Mouse (Mus musculus) stomach, embryonic 14.5 days (tissue): ENCODE measurements around the gene Dhrs7b. TPM values are rescaled to one million over a fixed set of nuclear protein-coding genes. Genes with fewer than 3 reads are reported as not detected.

Experiments
- ATAC-seq: fragments of 200-750 bp; cut with Nextera tagmentation; 2 replicates; pipeline ENCODE4 v1.8.0; 2017; ENCODE audit warnings: low read depth, moderate TSS enrichment; ENCODE audit not compliant: insufficient number of reproducible peaks, insufficient read depth, low FRiP score
- H3K27ac ChIP-seq: fragments of 300-500 bp; sonication (generic); 2 replicates; pipeline ENCODE4 v1.5.1; 2014; ENCODE audit warnings: mild to moderate bottlenecking, low read length, moderate library complexity, mixed read lengths
- H3K27me3 ChIP-seq: fragments of 300-500 bp; sonication (generic); 2 replicates; pipeline ENCODE4 v1.6.1; 2014; ENCODE audit warnings: low read length, control low read depth, mixed read lengths; ENCODE audit not compliant: control insufficient read depth, insufficient read depth
- H3K36me3 ChIP-seq: fragments of 300-500 bp; sonication (generic); 2 replicates; pipeline ENCODE4 v1.6.1; 2014; ENCODE audit warnings: mild to moderate bottlenecking, control low read depth, low read length, moderate library complexity, mixed read lengths; ENCODE audit not compliant: control insufficient read depth, insufficient read depth
- H3K4me1 ChIP-seq: fragments of 300-500 bp; sonication (generic); 2 replicates; pipeline ENCODE4 v1.6.1; 2014; ENCODE audit warnings: low read length, control low read depth, mixed read lengths; ENCODE audit not compliant: control insufficient read depth, insufficient read depth
- H3K4me2 ChIP-seq: fragments of 300-500 bp; sonication (generic); replicated peaks from 2 replicates; pipeline ENCODE4 v1.6.1; 2014; ENCODE audit warnings: low read depth, low read length, control low read depth
- H3K4me3 ChIP-seq: fragments of 300-500 bp; sonication (generic); 2 replicates; pipeline ENCODE4 v1.5.1; 2014; ENCODE audit warnings: low read depth, low read length, control low read depth
- H3K9ac ChIP-seq: fragments of 300-500 bp; sonication (generic); replicated peaks from 2 replicates; pipeline ENCODE4 v1.6.1; 2014; ENCODE audit warnings: low read depth, mild to moderate bottlenecking, control low read depth, low read length, moderate library complexity, mixed read lengths
- H3K9me3 ChIP-seq: fragments of 300-500 bp; sonication (generic); 2 replicates; pipeline ENCODE4 v1.6.1; 2016; ENCODE audit warnings: low read depth, low read length, control low read depth; ENCODE audit not compliant: control insufficient read depth
- WGBS: fragments of 180-500 bp; shearing (Covaris S2); extraction: QIAGEN DNeasy Blood & Tissue Kit; methylation state at CpG from one replicate; pipeline ENCODE4 v1.1.7; 2014; 5-methylcytosine and 5-hydroxymethylcytosine counted together
- polyA plus RNA-seq: library from polyadenylated mRNA; unstranded; fragments of >200 nt; fragmentation: Nextera tagmentation; extraction: Ambion mirVana; gene quantifications from 2 replicates; pipeline ENCODE4 v1.2.1, GENCODE M21; 2014

Gene Dhrs7b
- polyA plus RNA-seq, 1 experiment from 2014 or later = 37.2 TPM

DNA sequence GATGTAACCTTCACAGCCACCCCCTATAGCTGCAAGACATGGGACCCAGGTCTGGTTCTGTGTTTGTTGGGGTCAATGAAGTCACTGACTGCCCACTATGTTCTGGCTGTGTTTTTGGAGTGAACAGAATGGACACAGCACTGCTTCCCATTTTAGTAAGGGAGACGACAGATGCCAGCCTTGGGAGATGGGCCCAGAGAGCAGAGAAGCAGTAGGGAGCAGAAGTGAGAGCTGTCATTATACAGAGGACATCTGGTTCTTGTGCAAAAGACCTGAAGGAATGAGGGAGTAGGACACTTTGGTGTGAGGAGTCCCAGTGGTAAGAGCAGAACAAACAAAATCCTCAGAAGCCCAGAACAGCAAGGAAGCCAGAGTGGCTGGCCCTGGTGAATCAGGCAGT lies 79.2 kb downstream of the Dhrs7b start:
- WGBS = 85% methylated on average over 1 of the region's 1 CpGs
- Histone ChIP-seq H3K27me3 (no peaks in the 10 kb centered on the region), H3K27ac (no peak overlapping the region), H3K4me3 (no peak overlapping the region), H3K9ac (no peak overlapping the region), H3K4me1 (peaks cover 14% of the 10 kb centered on the region), H3K4me2 (no peak overlapping the region), H3K9me3 (no peaks in the 10 kb centered on the region), H3K36me3 (peaks cover 12% of the 10 kb centered on the region; the same call in 1 of the 2 replicates)
- no peak for ATAC-seq

Other genes starting within 250 kb of the Dhrs7b start
- gene Llgl1, start 130.9 kb upstream of the Dhrs7b start, polyA plus RNA-seq = 51.8 and 55.1 TPM in 2 replicates
- gene Flii, start 103.4 kb upstream of the Dhrs7b start, polyA plus RNA-seq = 67.6 and 76.2 TPM in 2 replicates
- 12.9 and 13.5 TPM in 2 replicates for gene Mief2, start 102.2 kb upstream of the Dhrs7b start, polyA plus RNA-seq
- gene Top3a, start 53.3 kb upstream of the Dhrs7b start, polyA plus RNA-seq = 13.8 and 14.7 TPM in 2 replicates
- 7.0 and 7.8 TPM in 2 replicates for gene Smcr8, start 53.1 kb upstream of the Dhrs7b start, polyA plus RNA-seq
- 65.1 and 66.8 TPM in 2 replicates for gene Shmt1, start 18.9 kb upstream of the Dhrs7b start, polyA plus RNA-seq
- gene Tmem11, start 48.6 kb downstream of the Dhrs7b start, polyA plus RNA-seq = 65.0 and 74.9 TPM in 2 replicates
- gene Natd1, start 84.1 kb downstream of the Dhrs7b start, polyA plus RNA-seq = 14.7 and 16.7 TPM in 2 replicates
- 79.7 and 80.0 TPM in 2 replicates for gene Map2k3, start 101.4 kb downstream of the Dhrs7b start, polyA plus RNA-seq
- 0.77 and 1.5 TPM in 2 replicates for gene Kcnj12, start 191.9 kb downstream of the Dhrs7b start, polyA plus RNA-seq